Mouse (Mus musculus) forebrain, postnatal 0 days (tissue): ENCODE data around the gene Sec24d. TPM values are rescaled to one million over a fixed set of nuclear protein-coding genes. Genes with fewer than 3 reads are reported as not detected.
A peak's percentile ranks its signal among the peaks of the same experiment; 100 is the strongest.
"Not testable (repeated sequence)": the region's sequence is repeated elsewhere in the genome, so short reads cannot be mapped to it uniquely, and the experiment has no call there.

ENCODE experiments used
- ATAC-seq: fragments of 200-750 bp; cut with Nextera tagmentation; 2 replicates; pipeline ENCODE4 v1.8.0; 2017; ENCODE audit warnings: mild to moderate bottlenecking, moderate library complexity
- DNase-seq: peaks from one replicate; pipeline ENCODE4 v3.0.0-alpha.2; 2015
- H3K27ac ChIP-seq: fragments of 300-500 bp; sonication (generic); 2 replicates; pipeline ENCODE4 v1.5.1; 2014; ENCODE audit warnings: low read depth, mild to moderate bottlenecking, antibody characterized with exemption, low read length, moderate library complexity, mixed read lengths
- H3K27me3 ChIP-seq: fragments of 300-500 bp; sonication (generic); 2 replicates; pipeline ENCODE4 v1.6.1; 2014; ENCODE audit warnings: mild to moderate bottlenecking, low read length, mixed read lengths; ENCODE audit not compliant: insufficient read depth
- H3K36me3 ChIP-seq: fragments of 300-500 bp; sonication (generic); 2 replicates; pipeline ENCODE4 v1.6.1; 2014; ENCODE audit warnings: mild to moderate bottlenecking, moderate library complexity; ENCODE audit not compliant: insufficient read depth
- H3K4me1 ChIP-seq: fragments of 300-500 bp; sonication (generic); 2 replicates; pipeline ENCODE4 v1.6.1; 2014; ENCODE audit warnings: antibody characterized with exemption; ENCODE audit not compliant: insufficient read depth
- H3K4me2 ChIP-seq: fragments of 300-500 bp; sonication (generic); 2 replicates; pipeline ENCODE4 v1.6.1; 2014; ENCODE audit warnings: low read depth, mild to moderate bottlenecking, moderate library complexity
- H3K4me3 ChIP-seq: fragments of 300-500 bp; sonication (generic); 2 replicates; pipeline ENCODE4 v1.5.1; 2014; ENCODE audit warnings: low read depth, low read length, mixed read lengths
- H3K9ac ChIP-seq: fragments of 300-500 bp; sonication (generic); 2 replicates; pipeline ENCODE4 v1.6.1; 2014; ENCODE audit warnings: mild to moderate bottlenecking
- H3K9me3 ChIP-seq: fragments of 300-500 bp; sonication (generic); 2 replicates; pipeline ENCODE4 v1.6.1; 2016; ENCODE audit warnings: low read length
- CTCF ChIP-seq: sonication (generic); IDR thresholded peaks from 2 replicates; pipeline ENCODE4 v1.5.1; 2016; ENCODE audit warnings: antibody characterized with exemption, control low read depth, low read depth
- WGBS: fragments of 180-500 bp; shearing (Covaris S2); extraction: QIAGEN DNeasy Blood & Tissue Kit; methylation state at CpG from one replicate; pipeline ENCODE4 v1.1.7; 2014; 5-methylcytosine and 5-hydroxymethylcytosine counted together
- polyA plus RNA-seq: library from polyadenylated mRNA; unstranded; fragments of >200 nt; fragmentation: Nextera tagmentation; extraction: Ambion mirVana; gene quantifications from 2 replicates; pipeline ENCODE4 v1.2.1, GENCODE M21; 2015
- total RNA-seq: library from RNA; depleted of rRNA; stranded (reverse); fragments of >200 nt; gene quantifications from 2 replicates; pipeline ENCODE4 v1.2.3, GENCODE M21; 2014

Gene Sec24d
- total and polyA plus RNA-seq, 2 experiments from 2014 or later, result 16.3 to 36.5 TPM

DNA sequence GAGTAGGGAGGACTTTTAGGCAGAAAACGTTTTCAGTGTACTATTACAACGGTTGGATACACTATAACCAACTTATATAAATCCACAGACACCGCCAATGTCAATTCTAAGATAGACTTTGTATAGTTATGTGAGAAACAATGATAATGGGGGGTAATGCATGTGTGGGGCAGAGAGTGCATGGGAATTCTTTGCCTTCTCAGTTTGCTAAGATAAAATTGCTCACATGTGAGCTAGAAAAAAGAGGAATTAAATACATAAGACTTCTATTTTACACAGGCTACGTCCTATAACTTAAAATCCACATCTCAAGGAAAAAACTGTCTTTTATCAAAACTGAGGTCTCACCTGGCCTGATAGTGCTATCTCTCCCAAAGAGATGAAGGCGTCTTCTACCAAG is 103.7 kb downstream of the Sec24d start:
- Histone ChIP-seq H3K4me3 (no peak overlapping the region), H3K9me3 (no peaks in the 10 kb centered on the region), H3K9ac (no peak overlapping the region), H3K27ac (no peak overlapping the region), H3K36me3 (peaks cover 34% of the 10 kb centered on the region), H3K27me3 (no peaks in the 10 kb centered on the region), H3K4me2 (no peak overlapping the region), H3K4me1 (no peaks in the 10 kb centered on the region)
- 96% methylated on average over 5 of the region's 5 CpGs for WGBS
- no peak for DNase-seq
- TF ChIP-seq CTCF, result no peak
- ATAC-seq, result no peak

DNA sequence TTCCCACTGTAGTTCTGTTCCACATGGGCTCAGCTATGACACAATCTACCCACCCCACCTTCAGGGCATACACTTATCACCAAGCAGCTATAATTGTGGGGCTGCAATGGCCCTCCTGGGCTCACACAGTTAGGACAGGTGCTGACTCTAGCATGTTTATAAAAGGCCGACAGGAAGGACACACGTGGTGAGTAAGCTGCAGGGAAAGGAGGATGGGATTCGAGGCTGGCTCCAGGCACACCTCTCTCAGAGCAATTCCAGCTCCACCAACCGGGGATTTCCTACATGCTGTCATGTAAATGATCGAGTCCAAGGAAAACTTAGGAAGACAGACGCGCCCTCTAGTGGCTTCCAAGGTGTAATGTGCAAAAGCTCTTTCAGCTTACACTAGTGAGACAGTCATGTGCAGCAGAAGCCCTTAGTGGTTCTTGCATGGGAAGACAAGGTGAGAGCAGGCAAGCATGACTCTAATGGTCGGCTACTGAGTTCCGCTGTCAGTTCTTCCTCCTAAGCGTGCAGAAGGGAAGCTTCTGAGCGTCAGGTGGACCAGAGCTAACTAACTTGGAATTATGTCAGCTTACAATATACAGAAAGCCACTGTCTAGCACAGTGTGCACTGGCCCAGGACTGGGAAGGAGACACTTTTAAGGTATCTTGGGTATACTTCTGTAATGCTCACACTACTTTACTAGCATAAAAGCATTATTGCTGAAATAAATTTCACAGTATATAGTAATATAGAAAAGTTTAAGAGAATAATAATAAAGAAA is 104.7 kb downstream of the Sec24d start:
- no peak overlapping the region for H3K27ac ChIP-seq
- ATAC-seq (peak; percentile 88), DNase-seq (peak; percentile 82)
- WGBS, result 36% methylated on average over 11 of the region's 11 CpGs
- H3K9me3 ChIP-seq, result no peaks in the 10 kb centered on the region
- H3K9ac ChIP-seq, result no peak overlapping the region
- H3K4me1 ChIP-seq, result no peaks in the 10 kb centered on the region
- no peaks in the 10 kb centered on the region for H3K27me3 ChIP-seq
- TF ChIP-seq CTCF, result peak; percentile 85
- H3K4me2 ChIP-seq, result no peak overlapping the region
- H3K4me3 ChIP-seq, result no peak overlapping the region
- peaks cover 34% of the 10 kb centered on the region for H3K36me3 ChIP-seq

DNA sequence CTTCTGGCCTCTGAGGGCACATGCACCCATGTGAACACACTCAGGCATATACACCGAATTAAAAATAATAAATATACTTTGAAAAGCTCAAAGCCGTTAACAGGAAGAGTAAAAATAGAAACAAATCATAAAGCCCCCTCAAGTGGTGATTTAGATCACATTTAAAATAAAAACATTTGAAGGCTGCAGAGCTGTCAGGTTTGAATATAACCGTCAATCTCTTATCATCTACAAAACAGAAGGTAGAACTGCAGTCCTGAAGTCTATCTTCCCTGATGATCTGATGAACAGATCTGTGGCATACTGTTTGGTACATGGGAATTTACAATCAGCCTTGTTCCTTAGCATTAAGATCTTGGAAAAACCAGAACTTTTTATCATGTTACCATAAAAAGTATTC is 109.3 kb downstream of the Sec24d start:
- Histone ChIP-seq H3K4me3 (no peak overlapping the region), H3K27me3 (no peaks in the 10 kb centered on the region), H3K4me1 (no peaks in the 10 kb centered on the region), H3K36me3 (peaks cover 30% of the 10 kb centered on the region), H3K9me3 (no peaks in the 10 kb centered on the region), H3K27ac (no peak overlapping the region), H3K9ac (no peak overlapping the region), H3K4me2 (no peak overlapping the region)
- no peak for DNase-seq
- no peak for TF ChIP-seq CTCF
- ATAC-seq, result no peak
- 93% methylated on average over 3 of the region's 3 CpGs for WGBS

DNA sequence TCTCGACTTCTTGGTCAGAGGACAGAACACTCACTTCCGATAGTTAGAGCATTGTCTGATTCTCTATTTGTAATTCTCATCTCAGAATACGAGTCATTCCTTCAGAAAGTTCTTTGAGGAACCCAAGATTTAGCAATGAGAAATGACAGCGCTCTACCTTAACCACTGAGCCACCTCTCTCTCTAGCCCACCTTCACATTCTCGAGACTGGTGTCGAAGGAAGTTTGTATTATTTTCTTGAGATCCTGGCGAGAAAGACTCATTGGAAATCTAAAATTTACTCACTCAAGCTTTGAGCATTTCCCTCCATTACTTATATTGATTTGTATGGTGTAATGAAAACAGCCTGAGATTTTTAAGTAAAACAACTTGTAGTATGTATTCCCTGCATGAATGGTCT is 117.2 kb downstream of the Sec24d start:
- H3K4me3 ChIP-seq, result no peak overlapping the region
- no peaks in the 10 kb centered on the region for H3K9me3 ChIP-seq
- no peak for TF ChIP-seq CTCF
- no peaks in the 10 kb centered on the region for H3K27me3 ChIP-seq
- no peak overlapping the region for H3K27ac ChIP-seq
- H3K36me3 ChIP-seq, result peaks cover 8% of the 10 kb centered on the region; the same call in 1 of the 2 replicates
- no peak for ATAC-seq
- H3K9ac ChIP-seq, result no peak overlapping the region
- H3K4me1 ChIP-seq, result peaks cover 12% of the 10 kb centered on the region
- DNase-seq, result no peak
- 91% methylated on average over 7 of the region's 7 CpGs for WGBS
- H3K4me2 ChIP-seq, result peak overlapping the region; percentile 65; the same call in 1 of the 2 replicates

DNA sequence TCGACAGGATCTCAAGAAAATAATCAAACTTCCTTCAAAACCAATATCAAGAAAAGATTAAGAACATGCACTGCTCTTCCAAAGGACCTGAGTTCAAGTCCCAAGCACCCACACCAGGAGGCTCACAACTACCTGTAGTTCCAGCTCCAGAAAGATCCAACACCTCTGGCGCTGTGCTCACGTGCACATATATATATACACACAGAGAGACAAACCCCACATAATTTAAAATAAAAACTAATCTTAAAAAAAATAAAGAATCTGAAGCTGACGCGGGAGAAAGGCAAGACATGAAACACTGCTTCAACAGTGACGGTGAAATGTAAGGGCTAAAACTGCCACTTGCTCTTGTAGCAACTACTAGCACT is 117.8 kb downstream of the Sec24d start:
- Histone ChIP-seq H3K9me3 (no peaks in the 10 kb centered on the region), H3K4me1 (peaks cover 12% of the 10 kb centered on the region), H3K27me3 (no peaks in the 10 kb centered on the region), H3K9ac (peak overlapping the region; percentile 47), H3K27ac (peak overlapping the region; percentile 80), H3K4me3 (peak overlapping the region; percentile 46), H3K36me3 (peaks cover 8% of the 10 kb centered on the region; the same call in 1 of the 2 replicates), H3K4me2 (peak overlapping the region; percentile 65)
- TF ChIP-seq CTCF, result no peak
- WGBS, result 10% methylated on average over 6 of the region's 6 CpGs
- ATAC-seq, result 0 out of 2 replicates have a peak, but pooled peaks have one; percentile 1
- no peak for DNase-seq

DNA sequence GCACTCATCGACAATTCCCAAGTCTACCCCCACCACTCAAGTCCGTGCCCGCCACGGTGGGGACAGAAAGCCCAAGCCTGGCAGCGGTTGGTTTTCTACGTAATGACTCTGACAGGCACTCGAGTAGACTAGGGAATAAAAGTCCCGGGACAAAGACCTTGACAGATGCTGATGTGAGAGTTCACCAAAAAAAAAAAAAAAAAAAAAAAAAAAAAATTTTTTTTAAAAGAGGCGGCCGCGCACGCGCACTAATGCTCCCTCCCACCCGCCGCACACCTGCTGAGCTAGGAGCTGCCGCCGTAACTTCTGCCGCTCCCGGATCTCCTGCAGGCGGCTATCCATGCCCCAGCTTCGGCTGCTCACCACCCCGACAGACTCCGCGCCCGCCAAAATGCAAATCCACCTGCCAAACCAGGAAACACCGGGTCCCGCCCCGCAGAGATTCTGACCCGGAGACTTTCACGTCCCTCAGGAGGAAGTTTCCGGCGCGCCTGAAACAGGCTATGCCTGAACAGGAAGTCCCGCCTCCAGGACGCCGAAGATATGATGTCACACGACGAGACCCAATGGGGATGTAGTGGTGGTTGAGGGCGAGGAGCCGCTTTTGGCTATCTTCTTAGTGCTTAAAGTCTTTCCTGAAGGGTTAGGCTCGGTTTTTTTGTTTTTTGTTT is 118.4 kb downstream of the Sec24d start, which contains the start of gene Mettl14:
Gene Mettl14, minus strand, starts transcription at position 623 of the 671 bp plus-strand sequence.
- ATAC-seq (peak; percentile 100), DNase-seq (peak; percentile 99)
- Histone ChIP-seq H3K4me1 (peaks cover 12% of the 10 kb centered on the region), H3K27me3 (no peaks in the 10 kb centered on the region), H3K9me3 (no peaks in the 10 kb centered on the region), H3K4me2 (peak within 1 kb of the TSS; percentile 65), H3K9ac (peak within 1 kb of the TSS; percentile 47), H3K4me3 (peak within 1 kb of the TSS; percentile 46), H3K27ac (peak within 1 kb of the TSS; percentile 80), H3K36me3 (peaks cover 8% of the 10 kb centered on the region; the same call in 1 of the 2 replicates)
- TF ChIP-seq CTCF, result no peak
- WGBS, result under 1% methylated on average over 41 of the region's 41 CpGs

DNA sequence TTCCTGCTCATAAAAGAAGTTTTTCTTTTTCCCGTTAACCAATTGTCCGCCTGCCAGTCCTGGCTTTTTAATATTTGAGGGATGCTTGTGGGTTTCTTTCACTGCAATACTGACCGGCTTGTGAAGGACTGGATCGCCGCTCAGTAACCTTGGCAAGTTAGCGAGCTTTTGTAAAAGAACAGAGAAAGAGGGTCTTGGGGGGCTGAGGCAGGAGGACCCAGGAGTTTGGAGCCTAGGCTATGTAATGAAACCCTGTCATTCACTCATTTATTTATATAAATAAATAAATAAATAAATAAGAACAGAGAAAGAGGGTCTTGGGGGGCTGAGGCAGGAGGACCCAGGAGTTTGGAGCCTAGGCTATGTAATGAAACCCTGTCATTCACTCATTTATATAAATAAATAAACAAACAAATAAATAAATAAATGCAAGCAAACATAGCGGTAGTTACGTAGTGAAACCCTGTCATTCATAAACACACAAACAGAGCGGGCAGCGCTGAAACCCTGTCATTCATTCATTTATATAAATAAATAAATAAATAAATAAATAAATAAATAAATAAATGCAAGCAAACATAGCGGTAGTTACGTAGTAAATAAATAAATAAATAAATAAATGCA is 119.0 kb downstream of the Sec24d start:
- Histone ChIP-seq H3K4me3 (peak overlapping the region; percentile 46), H3K9ac (peak overlapping the region; percentile 47), H3K27ac (peak overlapping the region; percentile 80), H3K4me2 (peak overlapping the region; percentile 53), H3K4me1 (peaks cover 12% of the 10 kb centered on the region)
- peak; percentile 50 for ATAC-seq
- not testable (repeated sequence) for H3K9me3 ChIP-seq, H3K36me3 ChIP-seq, H3K27me3 ChIP-seq
- WGBS, result 18% methylated on average over 12 of the region's 12 CpGs
- peak; percentile 27 for DNase-seq
